Mouse (Mus musculus) urinary bladder, adult 18-20 months (tissue): ENCODE measurements around the gene Eif4ebp2.
A peak's percentile ranks its signal among the peaks of the same experiment; 100 is the strongest.

ENCODE experiments used
- DNase-seq, 2 experiments: peaks; one replicate each; pipeline ENCODE4 v3.0.0; 2022; ENCODE audit warnings: low spot score in 2 of 2, mixed read lengths in 2 of 2

The Eif4ebp2 gene

DNA sequence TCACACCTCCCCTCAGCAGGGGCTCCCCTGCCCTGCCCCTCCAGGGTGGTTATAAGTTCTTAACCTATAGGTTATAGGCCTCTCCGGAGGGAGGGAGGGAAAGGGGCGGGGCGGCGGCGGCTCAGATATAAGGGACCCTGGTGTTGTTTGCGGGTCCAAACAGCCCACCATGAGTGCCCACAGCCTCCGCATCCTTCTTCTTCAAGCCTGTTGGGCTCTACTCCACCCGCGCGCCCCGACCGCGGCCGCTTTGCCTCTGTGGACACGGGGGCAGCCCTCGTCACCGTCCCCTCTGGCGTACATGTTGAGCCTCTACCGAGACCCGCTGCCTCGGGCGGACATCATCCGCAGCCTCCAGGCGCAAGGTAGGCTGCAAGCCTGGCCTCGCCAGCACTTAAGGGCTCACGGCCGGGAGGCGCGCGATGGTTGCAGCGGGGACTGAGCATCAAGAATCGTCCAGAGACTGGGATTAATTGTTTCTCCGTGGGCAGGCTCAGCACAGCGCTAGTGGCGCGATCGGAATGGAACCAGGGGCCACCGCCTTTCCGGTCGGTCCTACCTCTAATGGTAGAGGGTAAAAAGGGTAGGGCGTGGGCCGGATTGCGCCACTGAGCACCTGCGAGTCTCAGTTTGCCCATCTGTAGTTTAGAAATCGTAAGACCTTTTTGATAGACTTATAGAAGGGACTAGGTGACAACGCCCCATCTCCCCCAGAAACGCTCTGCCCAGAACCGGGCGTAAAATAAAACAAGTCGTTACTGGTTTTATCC, 34.1 kb downstream of the Eif4ebp2 start:
- no peak for DNase-seq

DNA sequence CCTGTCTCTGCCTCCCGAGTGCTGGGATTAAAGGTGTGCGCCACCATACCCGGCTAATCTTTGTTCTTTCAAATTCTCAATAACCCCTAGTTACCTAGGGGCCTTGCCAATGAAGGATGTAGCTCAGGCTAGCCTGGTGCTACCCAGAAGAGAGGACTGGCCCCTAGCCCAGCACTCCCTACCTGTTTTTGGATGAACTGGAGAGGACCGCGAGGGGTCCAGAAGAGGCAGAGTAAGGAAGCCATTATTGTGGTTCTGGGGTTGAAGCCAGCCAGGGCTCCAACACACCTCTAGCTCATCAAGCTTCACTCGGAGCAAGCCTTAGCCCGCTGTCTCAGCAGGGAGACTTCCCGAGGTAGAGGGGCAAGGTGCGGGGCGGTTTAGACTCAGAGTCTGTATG, 34.8 kb downstream of the Eif4ebp2 start, which contains the start of gene Nodal:
TSS of gene Nodal (plus strand) at position 301 of the 400 bp plus-strand sequence.
- no peak for DNase-seq

DNA sequence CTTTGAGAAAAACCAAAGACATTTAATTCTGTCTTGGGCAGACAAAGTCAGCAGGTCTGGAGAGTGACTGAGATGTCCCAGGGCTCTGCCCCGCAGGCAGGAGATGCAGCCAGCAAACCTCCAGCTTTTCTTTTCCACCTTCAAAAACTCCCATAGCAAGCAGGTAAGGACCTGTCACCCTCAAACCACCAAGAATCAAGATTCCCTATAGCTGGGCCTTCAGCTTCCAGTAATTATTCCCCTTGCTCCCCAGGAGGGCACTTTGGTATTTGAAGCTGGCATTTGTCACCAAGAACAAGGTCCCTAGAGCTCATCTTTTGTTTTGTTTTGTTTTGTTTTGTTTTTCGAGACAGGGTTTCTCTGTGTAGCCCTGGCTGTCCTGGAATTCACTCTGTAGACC, 35.4 kb downstream of the Eif4ebp2 start:
- no peak for DNase-seq

DNA sequence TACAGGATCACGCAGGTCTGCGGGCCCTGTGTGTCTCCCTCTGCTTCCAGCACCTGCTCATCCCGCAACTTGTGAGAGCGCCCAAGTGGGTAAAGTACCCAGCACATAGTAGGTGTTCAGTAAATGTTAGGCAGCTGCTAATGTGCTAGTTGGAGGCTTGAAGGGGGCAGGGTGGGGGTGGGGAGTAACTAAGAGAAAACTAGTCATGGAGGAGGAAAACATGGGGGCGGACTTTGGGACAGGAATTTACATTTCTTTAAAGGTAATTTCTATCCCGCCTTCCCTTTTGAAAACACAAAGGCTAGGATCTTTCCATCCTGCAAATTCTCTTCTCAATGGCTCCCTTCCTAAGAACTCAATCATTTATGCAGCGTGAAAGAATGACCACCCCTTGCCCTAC, 35.9 kb downstream of the Eif4ebp2 start:
- no peak for DNase-seq

DNA sequence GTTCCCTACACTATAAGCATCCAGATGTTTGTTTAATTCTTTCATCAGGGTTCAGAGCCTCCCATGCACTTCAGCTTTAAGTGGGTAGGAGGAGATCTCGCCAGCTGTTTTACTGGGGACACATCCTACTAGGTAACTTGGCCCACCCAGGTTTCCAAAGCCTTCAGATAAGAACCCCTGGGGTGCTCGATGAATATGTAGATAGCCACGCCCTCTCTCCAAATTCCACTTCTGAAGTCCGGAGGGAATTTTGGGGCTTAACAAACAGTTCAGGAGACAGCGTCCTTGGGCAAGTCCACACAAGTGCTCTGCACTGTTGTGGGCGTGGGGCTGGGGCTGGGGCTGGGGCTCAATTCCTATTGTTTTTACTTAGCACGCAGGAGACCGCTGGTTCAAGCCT, 36.6 kb downstream of the Eif4ebp2 start:
- no peak for DNase-seq

- DNase-seq = no peak
Observed at GRCm38 (mm10) chr10:61415240-61415639, 37.2 kb downstream of the Eif4ebp2 start.

DNA sequence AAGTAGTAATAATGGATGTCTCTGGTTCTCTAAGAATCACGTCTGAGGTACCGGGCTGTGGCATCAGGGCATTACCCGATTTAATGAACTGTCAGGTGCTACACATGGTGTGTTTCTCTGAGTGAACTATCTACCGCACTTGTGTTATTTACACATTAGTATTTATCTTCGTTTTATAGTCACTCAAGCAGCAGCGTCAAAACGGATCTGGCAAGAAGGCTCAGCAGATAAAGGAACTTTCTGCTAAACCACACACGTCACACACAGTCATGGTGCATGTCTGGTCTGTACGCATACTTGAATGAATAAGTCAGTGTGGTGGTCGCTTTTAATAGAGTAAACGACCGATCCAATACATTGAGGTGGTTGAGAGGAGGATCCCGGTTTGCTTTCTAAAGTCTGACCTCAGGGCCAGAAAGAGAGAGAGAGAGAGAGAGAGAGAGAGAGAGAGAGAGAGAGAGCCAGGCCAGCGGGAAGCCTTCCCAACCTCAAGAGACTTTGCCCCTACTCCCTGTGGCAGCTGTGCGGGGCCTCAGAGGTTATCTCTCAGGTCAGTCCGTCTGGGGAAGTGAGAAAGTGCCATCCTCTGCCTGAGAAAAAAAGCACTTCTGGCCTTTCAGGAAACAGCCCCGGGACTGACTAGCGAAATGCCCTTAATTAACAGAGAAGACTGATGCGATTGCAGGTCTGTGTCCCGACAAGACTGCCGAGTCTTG, 39.4 kb downstream of the Eif4ebp2 start:
- no peak for DNase-seq

DNA sequence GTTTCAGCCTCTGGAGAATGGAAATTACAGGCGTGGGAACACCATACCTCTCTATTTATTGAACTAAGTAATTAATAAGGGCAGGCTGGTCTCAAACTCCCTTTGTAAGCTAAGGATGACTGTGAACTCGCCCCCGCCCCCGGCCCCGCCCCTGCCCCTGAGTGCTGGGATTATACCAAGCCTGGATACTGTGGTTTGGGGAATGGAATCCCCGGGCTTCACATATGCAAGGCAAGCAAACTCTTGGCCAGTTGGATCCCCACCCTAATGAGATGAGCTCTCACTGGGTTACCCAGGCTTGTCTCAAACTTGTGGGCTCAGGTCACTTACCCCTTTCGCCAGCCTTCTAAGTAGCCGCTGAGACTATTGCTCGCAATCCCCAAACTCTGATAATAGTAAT, 42.3 kb downstream of the Eif4ebp2 start:
- no peak for DNase-seq

GRCm38 (mm10) chr10:61409776-61410175, 42.7 kb downstream of the Eif4ebp2 start:
- DNase-seq = no peak

DNA sequence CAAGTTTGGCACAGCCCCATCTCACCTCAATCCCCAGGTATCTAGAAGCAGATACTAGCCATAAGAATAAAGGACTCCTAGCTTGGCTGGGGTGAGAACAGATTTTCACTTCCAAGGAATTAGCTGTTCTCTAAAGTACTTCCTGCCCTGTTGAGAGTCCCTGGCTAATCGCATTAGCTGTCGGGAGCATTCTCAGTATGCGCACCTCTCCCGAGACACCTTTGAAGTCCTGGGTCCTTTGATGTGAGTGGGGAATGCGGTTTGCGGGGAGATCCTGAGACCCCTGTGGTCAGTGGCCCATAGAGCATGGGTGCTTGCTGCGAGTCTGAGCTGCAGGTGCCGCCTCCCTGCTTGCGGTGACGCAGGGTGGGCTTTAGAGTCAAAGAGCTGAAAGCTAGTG, 46.5 kb downstream of the Eif4ebp2 start:
- no peak for DNase-seq

GRCm38 (mm10) chr10:61402911-61403310, 49.5 kb downstream of the Eif4ebp2 start:
- no peak for DNase-seq

GRCm38 (mm10) chr10:61402480-61402879, 50.0 kb downstream of the Eif4ebp2 start:
- no peak for DNase-seq

GRCm38 (mm10) chr10:61400407-61400806, 52.1 kb downstream of the Eif4ebp2 start:
- no peak for DNase-seq

GRCm38 (mm10) chr10:61399156-61399734, 53.2 kb downstream of the Eif4ebp2 start:
- DNase-seq = peak; percentile 25 to 30

GRCm38 (mm10) chr10:61398125-61398524, 54.3 kb downstream of the Eif4ebp2 start:
- DNase-seq = no peak

GRCm38 (mm10) chr10:61394476-61395136, 57.9 kb downstream of the Eif4ebp2 start:
- DNase-seq = no peak

GRCm38 (mm10) chr10:61392584-61392983, 59.9 kb downstream of the Eif4ebp2 start:
- DNase-seq = no peak

GRCm38 (mm10) chr10:61390148-61390547, 62.3 kb downstream of the Eif4ebp2 start:
- no peak for DNase-seq

- no peak for DNase-seq
Observed at GRCm38 (mm10) chr10:61389020-61389419, 63.4 kb downstream of the Eif4ebp2 start.

DNA sequence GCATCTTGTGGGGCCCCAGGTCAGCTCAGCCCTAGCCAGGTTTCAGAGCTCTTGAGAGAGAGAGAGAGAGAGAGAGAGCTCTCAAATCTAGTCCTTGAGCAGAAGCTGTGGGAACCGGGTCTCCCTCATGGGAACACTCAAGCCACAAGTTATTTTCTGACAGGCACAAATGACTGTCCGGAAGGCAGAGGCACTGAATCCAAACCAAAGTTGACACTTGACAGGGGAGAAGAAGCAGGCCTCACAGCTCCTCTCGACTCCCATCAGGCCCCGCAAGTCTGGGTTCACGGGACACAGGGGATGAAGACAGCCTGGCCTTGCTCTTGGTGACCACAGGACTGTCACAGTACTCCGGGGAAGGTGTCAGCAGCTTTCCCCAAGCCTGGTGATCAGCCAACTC, 66.2 kb downstream of the Eif4ebp2 start:
- DNase-seq = no peak

GRCm38 (mm10) chr10:61385174-61385573, 67.3 kb downstream of the Eif4ebp2 start:
- DNase-seq = no peak

GRCm38 (mm10) chr10:61383715-61384047, 68.8 kb downstream of the Eif4ebp2 start:
- DNase-seq = peak in 1 of 2 experiments; percentile 13
